In genomic region chr3:10697698-10698452, GRCm38 (mm10) we compare ENCODE assay signal across 17 mouse cellular contexts.
A peak's percentile ranks its signal among the peaks of the same experiment; 100 is the strongest.
DNase-seq lines count a peak whose midpoint lies in the region; ATAC-seq and TF ChIP-seq lines count a peak whose summit lies in the region.
"Had no signal": no experiment of that assay in that cellular context is flagged by ENCODE, and none has a peak within 500 bp of the region (broad histone marks: within the 10 kb centered on the region; RNA-seq: fewer than 3 reads in every experiment).

No protein-coding gene starts in this region.

- H3K9me3 ChIP-seq in midbrain, embryonic 11.5 days (ENCODE audit: control insufficient read depth, low read length) = no peaks in the 10 kb centered on the region
- H3K9me3 ChIP-seq in midbrain, embryonic 10.5 days (replicated peaks) = no peaks in the 10 kb centered on the region
- H3K9me3 ChIP-seq in midbrain, embryonic 13.5 days = no peaks in the 10 kb centered on the region
- H3K9me3 ChIP-seq in midbrain, postnatal 0 days (ENCODE audit: low read length) = no peaks in the 10 kb centered on the region
- H3K9me3 ChIP-seq: embryonic facial prominence, embryonic 12.5 days; forebrain, embryonic 12.5 days; heart, embryonic 12.5 days; hindbrain, embryonic 15.5 days had no signal

- H3K27me3 ChIP-seq in midbrain, embryonic 11.5 days (ENCODE audit: control insufficient read depth, insufficient read depth, low read length) = no peaks in the 10 kb centered on the region
- no peaks in the 10 kb centered on the region for H3K27me3 ChIP-seq in midbrain, embryonic 10.5 days (ENCODE audit: low read depth, poor library complexity, severe bottlenecking)
- H3K27me3 ChIP-seq in midbrain, embryonic 13.5 days = no peaks in the 10 kb centered on the region
- no peaks in the 10 kb centered on the region for H3K27me3 ChIP-seq in midbrain, postnatal 0 days (ENCODE audit: insufficient read depth, low read length)
- H3K27me3 ChIP-seq: embryonic facial prominence, embryonic 12.5 days; forebrain, embryonic 12.5 days; heart, embryonic 12.5 days; hindbrain, embryonic 15.5 days had no signal

- H3K27ac ChIP-seq in midbrain, embryonic 11.5 days (ENCODE audit: low read depth, low read length) = no peak overlapping the region
- H3K27ac ChIP-seq in midbrain, embryonic 10.5 days (replicated peaks) = no peak overlapping the region
- H3K27ac ChIP-seq in cortical plate, adult 2 months (ENCODE audit: insufficient read depth, low read length) = no peak overlapping the region
- H3K27ac ChIP-seq in midbrain, embryonic 13.5 days = no peak overlapping the region
- H3K27ac ChIP-seq in midbrain, postnatal 0 days (ENCODE audit: low read depth, low read length) = 0 out of 2 replicates have a peak overlapping the region, but pooled peaks have one; percentile 32
- H3K27ac ChIP-seq: embryonic facial prominence, embryonic 12.5 days; forebrain, embryonic 12.5 days; gastrocnemius, adult 2 months; hindbrain, embryonic 15.5 days had no signal

- H3K4me1 ChIP-seq in midbrain, embryonic 11.5 days (ENCODE audit: control insufficient read depth, insufficient read depth, low read length) = no peaks in the 10 kb centered on the region; the same call in 1 of the 2 replicates
- peaks cover 7% of the 10 kb centered on the region; the same call in 1 of the 2 replicates for H3K4me1 ChIP-seq in midbrain, embryonic 10.5 days
- no peaks in the 10 kb centered on the region; the same call in 1 of the 2 replicates for H3K4me1 ChIP-seq in cortical plate, adult 2 months (ENCODE audit: control insufficient read depth, insufficient read depth, low read length)
- H3K4me1 ChIP-seq in midbrain, embryonic 13.5 days (replicated peaks) = peaks cover 17% of the 10 kb centered on the region
- no peaks in the 10 kb centered on the region for H3K4me1 ChIP-seq in midbrain, postnatal 0 days (ENCODE audit: insufficient read depth, low read length)
- H3K4me1 ChIP-seq: embryonic facial prominence, embryonic 12.5 days; heart, embryonic 12.5 days; hindbrain, embryonic 15.5 days had no signal

- no peak overlapping the region for H3K4me2 ChIP-seq in midbrain, embryonic 11.5 days
- no peak overlapping the region for H3K4me2 ChIP-seq in midbrain, embryonic 13.5 days (replicated peaks)
- H3K4me2 ChIP-seq in midbrain, postnatal 0 days (ENCODE audit: low read depth, low read length, poor library complexity, severe bottlenecking) = no peak overlapping the region
- H3K4me2 ChIP-seq: embryonic facial prominence, embryonic 12.5 days; forebrain, embryonic 12.5 days; heart, embryonic 12.5 days; hindbrain, embryonic 15.5 days had no signal

- 78% methylated on average over 7 of the region's 7 CpGs for WGBS in midbrain, embryonic 11.5 days
- 82% methylated on average over 7 of the region's 7 CpGs for WGBS in midbrain, embryonic 10.5 days
- 55% methylated on average over 7 of the region's 7 CpGs for WGBS in midbrain, embryonic 13.5 days
- WGBS in midbrain, postnatal 0 days = 35% methylated on average over 7 of the region's 7 CpGs

- 0 out of 2 replicates have a peak, but pooled peaks have one; percentile 9 for ATAC-seq in midbrain, embryonic 11.5 days (ENCODE audit: low FRiP score)
- ATAC-seq in midbrain, embryonic 13.5 days = peak; percentile 72
- peak; percentile 41; the same call in 1 of the 2 replicates for ATAC-seq in midbrain, postnatal 0 days (ENCODE audit: low FRiP score)

- no peak for DNase-seq in midbrain, embryonic 11.5 days (ENCODE audit: low spot score, missing footprints)
- no peak for DNase-seq in midbrain, embryonic 10.5 days (ENCODE audit: low spot score)
- no peak for DNase-seq in midbrain, postnatal 0 days (ENCODE audit: low spot score)
- DNase-seq in heart, postnatal 36 days = no peak
- no peak for DNase-seq in testis, postnatal 10 days (ENCODE audit: low spot score)
- DNase-seq: adrenal gland, adult 2 months; adrenal gland, postnatal 25 days; cerebellum, adult 8-10 months; cerebellum, postnatal 14 days; gastrocnemius, adult 2 months; gastrocnemius, postnatal 25 days had no signal

- H3K4me3 ChIP-seq in midbrain, embryonic 11.5 days (ENCODE audit: low read depth, low read length) = no peak overlapping the region
- no peak overlapping the region for H3K4me3 ChIP-seq in midbrain, embryonic 10.5 days
- peak overlapping the region; percentile 29; the same call in 1 of the 2 replicates for H3K4me3 ChIP-seq in cortical plate, adult 2 months (ENCODE audit: insufficient read depth, low read length)
- H3K4me3 ChIP-seq in midbrain, embryonic 13.5 days (replicated peaks) = no peak overlapping the region
- H3K4me3 ChIP-seq in midbrain, postnatal 0 days (ENCODE audit: low read depth, low read length) = no peak overlapping the region
- H3K4me3 ChIP-seq: embryonic facial prominence, embryonic 12.5 days; forebrain, embryonic 12.5 days; gastrocnemius, adult 2 months; heart, embryonic 12.5 days; hindbrain, embryonic 15.5 days had no signal

- no peak overlapping the region for H3K9ac ChIP-seq in midbrain, embryonic 11.5 days (ENCODE audit: low read length)
- H3K9ac ChIP-seq in midbrain, embryonic 13.5 days (replicated peaks) = no peak overlapping the region
- no peak overlapping the region for H3K9ac ChIP-seq in midbrain, postnatal 0 days (replicated peaks; ENCODE audit: low read length, poor library complexity, severe bottlenecking)
- H3K9ac ChIP-seq: embryonic facial prominence, embryonic 12.5 days; forebrain, embryonic 12.5 days; heart, embryonic 12.5 days; hindbrain, embryonic 15.5 days had no signal

- no peak for TF ChIP-seq CTCF in cortical plate, adult 2 months (IDR thresholded peaks at IDR 0.05; ENCODE audit: extremely low read depth, insufficient read depth, low read length)
- TF ChIP-seq CTCF in midbrain, postnatal 0 days (IDR thresholded peaks at IDR 0.05) = peak; percentile 12; the same call in 1 of the 2 replicates

- no peaks in the 10 kb centered on the region for H3K36me3 ChIP-seq in midbrain, embryonic 11.5 days (ENCODE audit: control insufficient read depth, insufficient read depth, low read length)
- no peaks in the 10 kb centered on the region for H3K36me3 ChIP-seq in midbrain, embryonic 10.5 days
- no peaks in the 10 kb centered on the region for H3K36me3 ChIP-seq in midbrain, embryonic 13.5 days
- H3K36me3 ChIP-seq in midbrain, postnatal 0 days (ENCODE audit: insufficient read depth, low read length) = no peaks in the 10 kb centered on the region
- H3K36me3 ChIP-seq: embryonic facial prominence, embryonic 12.5 days; forebrain, embryonic 12.5 days; heart, embryonic 12.5 days; hindbrain, embryonic 15.5 days had no signal

- TF ChIP-seq POLR2A in cortical plate, adult 2 months (IDR thresholded peaks at IDR 0.05; ENCODE audit: extremely low read depth, insufficient read depth, low read length) = no peak

- intact Hi-C loops in heart, postnatal 36 days (cut with DNase I) = no loop called here

Comparison
In these comparisons a context has a peak if more than half of its experiments do, and no peak if none do; other contexts are left out.
1. ATAC-seq: peak in every context shown above with its lines; median percentile 72 in midbrain, embryonic 13.5 days; 41 in midbrain, postnatal 0 days; 9 in midbrain, embryonic 11.5 days.